Mouse (Mus musculus): ENCODE data around the gene Endov. TPM values are rescaled to one million over a fixed set of nuclear protein-coding genes. Genes with fewer than 3 reads are reported as not detected.

Gene Endov
- polyA plus RNA-seq, 1 experiment, result 7.7 TPM

- H3K36me3 ChIP-seq (ENCODE audit: control insufficient read depth, insufficient read depth, low read length, poor library complexity, severe bottlenecking), result no peaks in the 10 kb centered on the region
Measured at GRCm38 (mm10) chr11:119526068-119526966, 35.2 kb downstream of the Endov start.

GRCm38 (mm10) chr11:119528930-119529329 is 37.8 kb downstream of the Endov start:
- no peak overlapping the region for H3K27ac ChIP-seq (ENCODE audit: insufficient read depth, low read length)
- no peaks in the 10 kb centered on the region for H3K36me3 ChIP-seq (ENCODE audit: control insufficient read depth, insufficient read depth, low read length, poor library complexity, severe bottlenecking)
- TF ChIP-seq POLR2A (IDR thresholded peaks at IDR 0.05; ENCODE audit: insufficient read depth, low read length) (no peak), CTCF (IDR thresholded peaks at IDR 0.05; ENCODE audit: low read depth, low read length) (no peak), EP300 (IDR thresholded peaks at IDR 0.05; ENCODE audit: insufficient read depth, low read depth, low read length) (no peak)
- H3K4me1 ChIP-seq (ENCODE audit: control insufficient read depth, insufficient read depth, low read length), result peaks cover 5% of the 10 kb centered on the region
- no peak overlapping the region for H3K4me3 ChIP-seq (ENCODE audit: low read depth, low read length)
- no peaks in the 10 kb centered on the region for H3K9me3 ChIP-seq (replicated peaks; ENCODE audit: control insufficient read depth, insufficient read depth, low read length, poor library complexity, severe bottlenecking)
- H3K9ac ChIP-seq (ENCODE audit: low read depth, poor library complexity, severe bottlenecking), result no peak overlapping the region
- H3K27me3 ChIP-seq (ENCODE audit: control insufficient read depth, insufficient read depth, low read length, poor library complexity, severe bottlenecking), result no peaks in the 10 kb centered on the region

More at GRCm38 (mm10) chr11:119526068-119526966, 35.2 kb downstream of the Endov start:
- H3K9ac ChIP-seq (ENCODE audit: low read depth, poor library complexity, severe bottlenecking), result no peak overlapping the region
- H3K9me3 ChIP-seq (replicated peaks; ENCODE audit: control insufficient read depth, insufficient read depth, low read length, poor library complexity, severe bottlenecking), result no peaks in the 10 kb centered on the region
- peaks cover 5% of the 10 kb centered on the region for H3K4me1 ChIP-seq (ENCODE audit: control insufficient read depth, insufficient read depth, low read length)
- H3K27me3 ChIP-seq (ENCODE audit: control insufficient read depth, insufficient read depth, low read length, poor library complexity, severe bottlenecking), result no peaks in the 10 kb centered on the region
- no peak overlapping the region for H3K27ac ChIP-seq (ENCODE audit: insufficient read depth, low read length)
- H3K4me3 ChIP-seq (ENCODE audit: low read depth, low read length), result no peak overlapping the region
- TF ChIP-seq POLR2A (IDR thresholded peaks at IDR 0.05; ENCODE audit: insufficient read depth, low read length) (no peak), EP300 (IDR thresholded peaks at IDR 0.05; ENCODE audit: insufficient read depth, low read depth, low read length) (no peak), CTCF (IDR thresholded peaks at IDR 0.05; ENCODE audit: low read depth, low read length) (no peak)

GRCm38 (mm10) chr11:119532460-119532859 is 41.3 kb downstream of the Endov start:
- no peak overlapping the region for H3K9ac ChIP-seq (ENCODE audit: low read depth, poor library complexity, severe bottlenecking)
- H3K27ac ChIP-seq (ENCODE audit: insufficient read depth, low read length), result no peak overlapping the region
- H3K4me3 ChIP-seq (ENCODE audit: low read depth, low read length), result no peak overlapping the region
- no peaks in the 10 kb centered on the region for H3K9me3 ChIP-seq (replicated peaks; ENCODE audit: control insufficient read depth, insufficient read depth, low read length, poor library complexity, severe bottlenecking)
- no peak for TF ChIP-seq EP300 (IDR thresholded peaks at IDR 0.05; ENCODE audit: insufficient read depth, low read depth, low read length)
- no peak for TF ChIP-seq CTCF (IDR thresholded peaks at IDR 0.05; ENCODE audit: low read depth, low read length)
- TF ChIP-seq POLR2A (IDR thresholded peaks at IDR 0.05; ENCODE audit: insufficient read depth, low read length), result no peak
- no peaks in the 10 kb centered on the region for H3K4me1 ChIP-seq (ENCODE audit: control insufficient read depth, insufficient read depth, low read length)
- no peaks in the 10 kb centered on the region for H3K27me3 ChIP-seq (ENCODE audit: control insufficient read depth, insufficient read depth, low read length, poor library complexity, severe bottlenecking)
- H3K36me3 ChIP-seq (ENCODE audit: control insufficient read depth, insufficient read depth, low read length, poor library complexity, severe bottlenecking), result no peaks in the 10 kb centered on the region

- Histone ChIP-seq H3K27ac (ENCODE audit: insufficient read depth, low read length) (no peak overlapping the region), H3K9me3 (replicated peaks; ENCODE audit: control insufficient read depth, insufficient read depth, low read length, poor library complexity, severe bottlenecking) (no peaks in the 10 kb centered on the region), H3K36me3 (ENCODE audit: control insufficient read depth, insufficient read depth, low read length, poor library complexity, severe bottlenecking) (no peaks in the 10 kb centered on the region), H3K4me1 (ENCODE audit: control insufficient read depth, insufficient read depth, low read length) (no peaks in the 10 kb centered on the region), H3K4me3 (ENCODE audit: low read depth, low read length) (no peak overlapping the region), H3K27me3 (ENCODE audit: control insufficient read depth, insufficient read depth, low read length, poor library complexity, severe bottlenecking) (no peaks in the 10 kb centered on the region), H3K9ac (ENCODE audit: low read depth, poor library complexity, severe bottlenecking) (no peak overlapping the region)
- TF ChIP-seq EP300 (IDR thresholded peaks at IDR 0.05; ENCODE audit: insufficient read depth, low read depth, low read length) (no peak), POLR2A (IDR thresholded peaks at IDR 0.05; ENCODE audit: insufficient read depth, low read length) (no peak), CTCF (IDR thresholded peaks at IDR 0.05; ENCODE audit: low read depth, low read length) (no peak)
Measured at GRCm38 (mm10) chr11:119533745-119534144, 42.6 kb downstream of the Endov start.

GRCm38 (mm10) chr11:119539944-119540343 is 48.8 kb downstream of the Endov start:
- TF ChIP-seq POLR2A (IDR thresholded peaks at IDR 0.05; ENCODE audit: insufficient read depth, low read length) (no peak), EP300 (IDR thresholded peaks at IDR 0.05; ENCODE audit: insufficient read depth, low read depth, low read length) (no peak), CTCF (IDR thresholded peaks at IDR 0.05; ENCODE audit: low read depth, low read length) (no peak)
- Histone ChIP-seq H3K4me1 (ENCODE audit: control insufficient read depth, insufficient read depth, low read length) (no peaks in the 10 kb centered on the region), H3K27ac (ENCODE audit: insufficient read depth, low read length) (no peak overlapping the region), H3K4me3 (ENCODE audit: low read depth, low read length) (no peak overlapping the region), H3K36me3 (ENCODE audit: control insufficient read depth, insufficient read depth, low read length, poor library complexity, severe bottlenecking) (no peaks in the 10 kb centered on the region), H3K9ac (ENCODE audit: low read depth, poor library complexity, severe bottlenecking) (no peak overlapping the region), H3K9me3 (replicated peaks; ENCODE audit: control insufficient read depth, insufficient read depth, low read length, poor library complexity, severe bottlenecking) (no peaks in the 10 kb centered on the region), H3K27me3 (ENCODE audit: control insufficient read depth, insufficient read depth, low read length, poor library complexity, severe bottlenecking) (no peaks in the 10 kb centered on the region)

GRCm38 (mm10) chr11:119540560-119540959 is 49.4 kb downstream of the Endov start:
- H3K4me3 ChIP-seq (ENCODE audit: low read depth, low read length), result no peak overlapping the region
- no peaks in the 10 kb centered on the region for H3K9me3 ChIP-seq (replicated peaks; ENCODE audit: control insufficient read depth, insufficient read depth, low read length, poor library complexity, severe bottlenecking)
- H3K27ac ChIP-seq (ENCODE audit: insufficient read depth, low read length), result no peak overlapping the region
- H3K9ac ChIP-seq (ENCODE audit: low read depth, poor library complexity, severe bottlenecking), result no peak overlapping the region
- no peaks in the 10 kb centered on the region for H3K4me1 ChIP-seq (ENCODE audit: control insufficient read depth, insufficient read depth, low read length)
- no peaks in the 10 kb centered on the region for H3K36me3 ChIP-seq (ENCODE audit: control insufficient read depth, insufficient read depth, low read length, poor library complexity, severe bottlenecking)
- no peaks in the 10 kb centered on the region for H3K27me3 ChIP-seq (ENCODE audit: control insufficient read depth, insufficient read depth, low read length, poor library complexity, severe bottlenecking)
- no peak for TF ChIP-seq CTCF (IDR thresholded peaks at IDR 0.05; ENCODE audit: low read depth, low read length)
- no peak for TF ChIP-seq EP300 (IDR thresholded peaks at IDR 0.05; ENCODE audit: insufficient read depth, low read depth, low read length)
- TF ChIP-seq POLR2A (IDR thresholded peaks at IDR 0.05; ENCODE audit: insufficient read depth, low read length), result no peak
